Mouse (Mus musculus) heart, embryonic 13.5 days (tissue): Measurements from ENCODE around the gene Stx2. TPM values are rescaled to one million over a fixed set of nuclear protein-coding genes. Genes with fewer than 3 reads are reported as not detected.
"Not testable (repeated sequence)": the region's sequence is repeated elsewhere in the genome, so short reads cannot be mapped to it uniquely, and the experiment has no call there.

ENCODE experiments used
- ATAC-seq: fragments of 200-750 bp; cut with Nextera tagmentation; 2 replicates; pipeline ENCODE4 v1.8.0; 2017; ENCODE audit warnings: moderate TSS enrichment; ENCODE audit not compliant: insufficient number of reproducible peaks, low FRiP score, low TSS enrichment; ENCODE audit errors: extremely low read depth
- H3K27ac ChIP-seq: fragments of 300-500 bp; sonication (generic); replicated peaks from 2 replicates; pipeline ENCODE4 v1.5.1; 2015; ENCODE audit warnings: moderate library complexity, mild to moderate bottlenecking, inconsistent platforms
- H3K27me3 ChIP-seq: fragments of 300-500 bp; sonication (generic); replicated peaks from 2 replicates; pipeline ENCODE4 v1.6.1; 2015; ENCODE audit warnings: mild to moderate bottlenecking, inconsistent platforms
- H3K36me3 ChIP-seq: fragments of 300-500 bp; sonication (generic); 2 replicates; pipeline ENCODE4 v1.6.1; 2015; ENCODE audit warnings: mild to moderate bottlenecking, inconsistent platforms
- H3K4me1 ChIP-seq: fragments of 300-500 bp; sonication (generic); 2 replicates; pipeline ENCODE4 v1.6.1; 2015; ENCODE audit warnings: inconsistent platforms
- H3K4me2 ChIP-seq: fragments of 300-500 bp; sonication (generic); 2 replicates; pipeline ENCODE4 v1.6.1; 2015; ENCODE audit warnings: inconsistent platforms, mild to moderate bottlenecking, moderate library complexity
- H3K4me3 ChIP-seq: fragments of 300-500 bp; sonication (generic); 2 replicates; pipeline ENCODE4 v1.5.1; 2015; ENCODE audit warnings: moderate library complexity, mild to moderate bottlenecking, inconsistent platforms
- H3K9ac ChIP-seq: fragments of 300-500 bp; sonication (generic); 2 replicates; pipeline ENCODE4 v1.6.1; 2015; ENCODE audit warnings: inconsistent platforms, mild to moderate bottlenecking, moderate library complexity
- H3K9me3 ChIP-seq: fragments of 300-500 bp; sonication (generic); 2 replicates; pipeline ENCODE4 v1.6.1; 2016; ENCODE audit warnings: inconsistent platforms
- WGBS: fragments of 180-500 bp; shearing (Covaris S2); methylation state at CpG from one replicate; pipeline ENCODE4 v1.1.7; 2015; ENCODE audit warnings: mixed read lengths; 5-methylcytosine and 5-hydroxymethylcytosine counted together
- polyA plus RNA-seq: library from polyadenylated mRNA; unstranded; fragments of >200 nt; fragmentation: Nextera tagmentation; extraction: Ambion mirVana; gene quantifications from 2 replicates; pipeline ENCODE4 v1.2.1, GENCODE M21; 2015

Stx2 gene
- polyA plus RNA-seq, 1 experiment from 2014 or later = 17.3 TPM

- Histone ChIP-seq H3K4me3 (no peak overlapping the region), H3K27ac (no peak overlapping the region), H3K4me2 (no peak overlapping the region), H3K4me1 (no peaks in the 10 kb centered on the region), H3K27me3 (no peaks in the 10 kb centered on the region), H3K9me3 (peaks cover 5% of the 10 kb centered on the region; the same call in 1 of the 2 replicates), H3K36me3 (peaks cover 14% of the 10 kb centered on the region), H3K9ac (no peak overlapping the region)
- WGBS = 57% methylated on average over 7 of the region's 7 CpGs
- no peak for ATAC-seq
Observed at GRCm38 (mm10) chr5:128980857-128981256, 27.5 kb downstream of the Stx2 start.

DNA sequence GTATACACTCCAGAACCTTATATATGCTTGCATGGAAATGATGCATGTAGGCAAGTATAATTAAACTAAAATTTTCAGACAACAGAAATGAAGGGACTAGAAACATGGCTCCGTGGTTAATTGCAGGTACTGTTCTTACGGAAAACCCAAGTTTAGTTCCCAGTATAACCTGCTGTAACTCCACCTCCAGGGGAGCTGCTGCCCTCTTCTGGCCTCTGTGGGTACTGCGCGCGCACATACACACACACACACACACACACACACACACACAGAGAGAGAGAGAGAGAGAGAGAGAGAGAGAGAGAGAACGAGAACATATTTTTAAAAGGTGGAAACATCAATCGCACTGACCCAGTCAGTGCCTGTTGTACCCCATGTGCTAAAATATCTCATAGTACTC, 29.4 kb downstream of the Stx2 start:
- H3K27me3 ChIP-seq = 0 out of 2 replicates have a peak, but pooled peaks cover 1% of the 10 kb centered on the region
- H3K27ac ChIP-seq = no peak overlapping the region
- WGBS = 89% methylated on average over 7 of the region's 7 CpGs
- H3K9ac ChIP-seq = no peak overlapping the region
- ATAC-seq = no peak
- no peaks in the 10 kb centered on the region for H3K36me3 ChIP-seq
- no peaks in the 10 kb centered on the region for H3K4me1 ChIP-seq
- H3K4me3 ChIP-seq = no peak overlapping the region
- H3K9me3 ChIP-seq = peaks cover 5% of the 10 kb centered on the region; the same call in 1 of the 2 replicates
- H3K4me2 ChIP-seq = no peak overlapping the region

GRCm38 (mm10) chr5:128977466-128977865, 30.9 kb downstream of the Stx2 start:
- not testable (repeated sequence) for H3K36me3 ChIP-seq, ATAC-seq, H3K4me2 ChIP-seq, H3K4me3 ChIP-seq, H3K27ac ChIP-seq, H3K27me3 ChIP-seq, H3K9ac ChIP-seq, H3K9me3 ChIP-seq, H3K4me1 ChIP-seq
- WGBS = 44% methylated on average over 1 of the region's 1 CpGs

GRCm38 (mm10) chr5:128976266-128976665, 32.1 kb downstream of the Stx2 start:
- H3K9ac ChIP-seq = no peak overlapping the region
- no peak overlapping the region for H3K27ac ChIP-seq
- H3K4me3 ChIP-seq = no peak overlapping the region
- H3K36me3 ChIP-seq = no peaks in the 10 kb centered on the region
- ATAC-seq = no peak
- no peak overlapping the region for H3K4me2 ChIP-seq
- H3K9me3 ChIP-seq = peaks cover 5% of the 10 kb centered on the region; the same call in 1 of the 2 replicates
- no peaks in the 10 kb centered on the region for H3K4me1 ChIP-seq
- H3K27me3 ChIP-seq = 0 out of 2 replicates have a peak, but pooled peaks cover 7% of the 10 kb centered on the region
- WGBS = 25% methylated on average over 4 of the region's 4 CpGs

DNA sequence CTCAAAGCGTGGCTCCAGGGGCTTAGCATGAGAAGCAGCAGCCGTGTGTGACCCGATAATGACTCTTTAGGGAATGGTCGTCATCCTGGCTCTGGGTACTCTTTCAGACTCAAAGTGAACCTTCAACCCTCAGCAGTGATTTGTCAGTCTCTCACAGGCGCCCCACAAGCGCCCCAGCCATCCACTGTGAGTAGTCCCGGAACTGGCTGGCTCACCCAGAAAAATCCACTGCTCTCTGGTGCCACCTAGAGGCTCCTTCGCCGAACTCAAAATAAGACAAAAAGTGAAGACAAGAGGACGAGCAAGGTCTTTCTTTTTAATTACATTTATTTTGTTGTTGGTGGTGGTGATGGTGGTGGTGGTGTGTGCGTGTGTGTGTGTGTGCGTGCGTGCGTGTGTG, 37.1 kb downstream of the Stx2 start:
- H3K4me2 ChIP-seq = peak overlapping the region; percentile 50
- no peak for ATAC-seq
- no peaks in the 10 kb centered on the region for H3K36me3 ChIP-seq
- no peak overlapping the region for H3K27ac ChIP-seq
- H3K4me1 ChIP-seq = no peaks in the 10 kb centered on the region
- no peak overlapping the region for H3K4me3 ChIP-seq
- 0 out of 2 replicates have a peak, but pooled peaks cover 8% of the 10 kb centered on the region for H3K9me3 ChIP-seq
- WGBS = 10% methylated on average over 14 of the region's 14 CpGs
- 0 out of 2 replicates have a peak, but pooled peaks cover 7% of the 10 kb centered on the region for H3K27me3 ChIP-seq
- no peak overlapping the region for H3K9ac ChIP-seq

DNA sequence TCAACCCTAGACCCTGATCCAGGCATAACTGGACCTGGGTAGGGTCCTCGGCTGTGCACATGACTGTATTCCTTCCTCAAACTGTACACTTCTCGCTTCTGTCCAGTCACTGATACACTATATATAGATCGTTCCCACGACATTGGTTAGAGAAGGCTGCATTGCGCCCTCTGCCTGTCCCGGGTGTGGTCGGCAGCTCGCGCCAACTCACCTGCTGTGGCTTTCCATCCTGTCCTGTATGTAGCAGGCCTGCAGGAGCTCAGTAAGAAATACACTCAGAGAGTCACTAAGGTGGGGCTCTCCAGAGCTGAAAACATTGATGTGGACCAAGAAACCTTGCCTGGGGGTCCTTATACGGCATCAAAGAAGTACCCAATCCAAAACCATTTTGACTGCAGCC, 37.5 kb downstream of the Stx2 start:
- Histone ChIP-seq H3K4me2 (peak overlapping the region; percentile 50), H3K4me3 (no peak overlapping the region), H3K9ac (no peak overlapping the region), H3K27ac (no peak overlapping the region), H3K36me3 (no peaks in the 10 kb centered on the region), H3K27me3 (0 out of 2 replicates have a peak, but pooled peaks cover 7% of the 10 kb centered on the region), H3K9me3 (0 out of 2 replicates have a peak, but pooled peaks cover 8% of the 10 kb centered on the region), H3K4me1 (no peaks in the 10 kb centered on the region)
- no peak for ATAC-seq
- 59% methylated on average over 10 of the region's 10 CpGs for WGBS

DNA sequence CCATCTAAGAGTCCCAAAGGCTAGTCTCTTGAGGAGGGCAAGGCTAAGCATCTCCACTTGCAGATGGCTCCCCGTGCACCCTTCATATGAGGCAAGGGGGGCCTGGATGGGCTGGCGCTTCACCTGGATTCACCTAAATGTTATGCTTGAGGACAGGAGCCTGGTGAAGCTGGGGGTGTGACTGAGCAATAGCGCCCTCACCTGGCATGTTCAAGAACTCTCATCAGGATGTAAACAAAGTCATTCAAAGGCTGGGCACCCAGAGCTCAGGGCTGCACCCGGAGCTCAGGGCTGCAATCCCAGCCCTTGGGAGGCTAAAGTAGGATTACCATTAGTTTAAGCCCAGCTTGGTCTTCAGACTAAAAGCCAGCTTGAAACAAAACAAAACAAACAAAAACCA, 44.0 kb downstream of the Stx2 start:
- no peak for ATAC-seq
- no peaks in the 10 kb centered on the region for H3K36me3 ChIP-seq
- peaks cover 18% of the 10 kb centered on the region for H3K9me3 ChIP-seq
- no peaks in the 10 kb centered on the region for H3K27me3 ChIP-seq
- no peak overlapping the region for H3K9ac ChIP-seq
- H3K4me1 ChIP-seq = no peaks in the 10 kb centered on the region
- H3K4me2 ChIP-seq = no peak overlapping the region
- WGBS = 46% methylated on average over 4 of the region's 4 CpGs
- H3K27ac ChIP-seq = no peak overlapping the region
- no peak overlapping the region for H3K4me3 ChIP-seq

DNA sequence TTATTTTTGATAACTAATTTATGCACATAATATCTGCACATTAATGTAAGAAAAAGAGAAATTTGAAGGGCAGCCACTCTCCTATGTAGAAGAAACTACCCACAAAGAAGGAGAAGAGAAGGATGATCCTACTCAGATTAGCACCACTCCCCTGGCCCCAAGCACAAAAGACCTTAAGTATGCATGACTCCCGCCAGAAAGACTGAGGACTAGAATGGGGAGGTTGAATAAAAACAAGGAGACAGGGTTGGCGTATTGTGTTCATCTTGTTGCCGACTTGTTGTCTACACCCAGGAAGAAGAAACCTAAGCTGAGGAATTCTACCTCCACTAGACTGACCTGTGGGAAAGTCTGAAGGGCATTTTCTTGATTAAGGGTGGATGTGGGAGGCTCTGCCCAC, 49.5 kb downstream of the Stx2 start:
- Histone ChIP-seq H3K9ac (no peak overlapping the region), H3K36me3 (no peaks in the 10 kb centered on the region), H3K4me2 (no peak overlapping the region), H3K4me3 (no peak overlapping the region), H3K9me3 (peaks cover 15% of the 10 kb centered on the region), H3K4me1 (no peaks in the 10 kb centered on the region), H3K27ac (no peak overlapping the region), H3K27me3 (peaks cover 3% of the 10 kb centered on the region; the same call in 1 of the 2 replicates)
- WGBS = 76% methylated on average over 3 of the region's 3 CpGs
- no peak for ATAC-seq

- H3K9ac ChIP-seq, H3K27ac ChIP-seq, H3K4me2 ChIP-seq, ATAC-seq, H3K4me3 ChIP-seq, H3K36me3 ChIP-seq, H3K9me3 ChIP-seq: not testable (repeated sequence)
- WGBS = 82% methylated on average over 5 of the region's 5 CpGs
- peaks cover 11% of the 10 kb centered on the region for H3K4me1 ChIP-seq
- peaks cover 39% of the 10 kb centered on the region for H3K27me3 ChIP-seq
Observed at GRCm38 (mm10) chr5:128954371-128954770, 54.0 kb downstream of the Stx2 start.

DNA sequence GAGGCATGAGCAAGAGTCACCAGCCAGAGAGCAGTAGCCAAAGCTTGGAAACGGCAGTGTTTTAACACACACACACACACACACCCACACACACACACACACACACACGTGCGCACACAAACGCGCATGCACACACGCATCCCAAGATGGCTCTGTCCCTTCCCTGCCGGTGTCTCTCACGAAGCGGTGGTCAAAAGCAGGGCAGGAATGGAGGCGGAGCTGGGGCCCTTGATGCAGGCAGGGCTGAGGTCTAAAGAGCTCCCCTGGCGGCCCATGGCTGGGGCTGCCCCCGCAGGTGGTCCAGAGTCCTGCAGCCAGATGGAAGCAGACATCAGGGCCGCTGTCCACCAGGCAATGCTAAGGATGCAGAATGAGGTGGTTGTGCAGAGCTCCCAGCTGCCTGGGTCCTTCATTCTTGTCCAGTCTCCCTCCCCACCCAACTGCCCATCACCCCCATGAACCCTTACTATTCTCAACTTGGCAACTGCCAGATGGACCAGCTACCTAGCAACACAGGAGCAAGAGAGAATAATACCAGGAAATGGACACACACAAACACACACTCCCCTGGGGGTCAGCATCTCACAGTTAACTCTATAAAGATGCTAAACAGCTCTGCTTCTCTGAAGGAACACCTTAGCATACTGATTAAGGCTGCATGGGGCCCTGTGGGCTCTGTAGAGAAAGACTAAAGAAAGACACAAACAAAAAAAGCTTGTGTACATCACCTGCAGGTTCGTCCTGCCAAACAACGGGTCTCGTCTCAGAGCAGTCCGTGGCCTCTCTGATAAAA, 54.9 kb downstream of the Stx2 start, which contains the start of gene Rimbp2:
Gene Rimbp2, minus strand, starts transcription at position 209 of the 793 bp plus-strand sequence.
- H3K9ac ChIP-seq = peak within 1 kb of the TSS; percentile 70
- peak within 1 kb of the TSS; percentile 53 for H3K4me3 ChIP-seq
- H3K9me3 ChIP-seq = peaks cover 4% of the 10 kb centered on the region; the same call in 1 of the 2 replicates
- WGBS = 13% methylated on average over 16 of the region's 17 CpGs
- H3K4me2 ChIP-seq = peak within 1 kb of the TSS; percentile 79
- H3K36me3 ChIP-seq = no peaks in the 10 kb centered on the region
- H3K27me3 ChIP-seq = peaks cover 39% of the 10 kb centered on the region
- peaks cover 11% of the 10 kb centered on the region for H3K4me1 ChIP-seq
- 0 out of 2 replicates have a peak, but pooled peaks have one; percentile 11 for ATAC-seq
- no peak within 1 kb of the TSS for H3K27ac ChIP-seq

- Histone ChIP-seq H3K4me1 (peaks cover 11% of the 10 kb centered on the region), H3K27me3 (peaks cover 39% of the 10 kb centered on the region), H3K27ac (no peak overlapping the region), H3K4me2 (peak overlapping the region; percentile 79), H3K4me3 (peak overlapping the region; percentile 53), H3K9me3 (peaks cover 4% of the 10 kb centered on the region; the same call in 1 of the 2 replicates), H3K9ac (peak overlapping the region; percentile 70), H3K36me3 (no peaks in the 10 kb centered on the region)
- ATAC-seq = no peak
- 2% methylated on average over 35 of the region's 35 CpGs for WGBS
Observed at GRCm38 (mm10) chr5:128952291-128953195, 55.8 kb downstream of the Stx2 start.
